Mouse (Mus musculus) liver, adult 2 months (tissue): ENCODE measurements around the gene Spcs2. TPM values are rescaled to one million over a fixed set of nuclear protein-coding genes. Genes with fewer than 3 reads are reported as not detected.

Source experiments
- DNase-seq: peaks from one replicate; pipeline ENCODE4 v3.0.0-alpha.2; 2011; ENCODE audit warnings: low read depth, low spot score; ENCODE audit errors: extremely low read depth
- H3K27ac ChIP-seq: fragments of 200-500 bp; replicated peaks from 2 replicates; pipeline ENCODE4 v1.5.1; 2012; ENCODE audit warnings: low read depth, mild to moderate bottlenecking, control low read depth, inconsistent platforms, low read length; ENCODE audit not compliant: insufficient read depth
- H3K27me3 ChIP-seq: fragments of 200-500 bp; 2 replicates; pipeline ENCODE4 v1.6.1; 2012; ENCODE audit warnings: mild to moderate bottlenecking, moderate library complexity, low read length, inconsistent platforms; ENCODE audit not compliant: control insufficient read depth, insufficient read depth
- H3K36me3 ChIP-seq: fragments of 200-500 bp; 2 replicates; pipeline ENCODE4 v1.6.1; 2012; ENCODE audit warnings: low read length, inconsistent platforms; ENCODE audit not compliant: control insufficient read depth, insufficient read depth
- H3K4me1 ChIP-seq: fragments of 200-500 bp; 2 replicates; pipeline ENCODE4 v1.6.1; 2011; ENCODE audit warnings: low read length; ENCODE audit not compliant: control insufficient read depth, insufficient read depth
- H3K4me3 ChIP-seq: fragments of 200-500 bp; 2 replicates; pipeline ENCODE4 v1.5.1; 2011; ENCODE audit warnings: low read depth, mild to moderate bottlenecking, control low read depth, low read length, moderate library complexity; ENCODE audit not compliant: insufficient read depth
- H3K79me2 ChIP-seq: fragments of 200-500 bp; 2 replicates; pipeline ENCODE4 v1.6.1; 2012; ENCODE audit warnings: inconsistent platforms, mild to moderate bottlenecking, low read length, moderate library complexity; ENCODE audit not compliant: control insufficient read depth, insufficient read depth
- H3K9ac ChIP-seq: fragments of 200-500 bp; 2 replicates; pipeline ENCODE4 v1.6.1; 2012; ENCODE audit warnings: low read depth, mild to moderate bottlenecking, control low read depth, inconsistent platforms, low read length
- CTCF ChIP-seq: fragments of 200-500 bp; IDR thresholded peaks from 2 replicates; pipeline ENCODE4 v1.5.1; 2011; ENCODE audit warnings: low read depth, low read length, control low read depth
- POLR2A ChIP-seq: fragments of 200-500 bp; IDR thresholded peaks from 2 replicates; pipeline ENCODE4 v1.6.1; 2011; ENCODE audit warnings: low read length, control low read depth; ENCODE audit not compliant: insufficient read depth; ENCODE audit errors: extremely low read depth
- WGBS: fragments of 180-500 bp; shearing (Covaris S2); methylation state at CpG from one replicate; pipeline ENCODE4 v1.1.7; 2018; 5-methylcytosine and 5-hydroxymethylcytosine counted together
- polyA plus RNA-seq: library from polyadenylated mRNA; depleted of rRNA; stranded (reverse); fragments of >200 nt; gene quantifications from 2 replicates; pipeline ENCODE4 v1.2.3, GENCODE M21; 2012
- total RNA-seq: library from RNA; depleted of rRNA; stranded (reverse); fragments of >200 nt; gene quantifications from 2 replicates; pipeline ENCODE4 v1.2.3, GENCODE M21; 2014

The Spcs2 gene
- total and polyA plus RNA-seq, 2 experiments: 30.4 to 82.3 TPM

GRCm38 (mm10) chr7:99803535-99803934, 59.7 kb downstream of the Spcs2 start:
- Histone ChIP-seq H3K27ac (no peak overlapping the region), H3K9ac (no peak overlapping the region), H3K4me3 (no peak overlapping the region)

DNA sequence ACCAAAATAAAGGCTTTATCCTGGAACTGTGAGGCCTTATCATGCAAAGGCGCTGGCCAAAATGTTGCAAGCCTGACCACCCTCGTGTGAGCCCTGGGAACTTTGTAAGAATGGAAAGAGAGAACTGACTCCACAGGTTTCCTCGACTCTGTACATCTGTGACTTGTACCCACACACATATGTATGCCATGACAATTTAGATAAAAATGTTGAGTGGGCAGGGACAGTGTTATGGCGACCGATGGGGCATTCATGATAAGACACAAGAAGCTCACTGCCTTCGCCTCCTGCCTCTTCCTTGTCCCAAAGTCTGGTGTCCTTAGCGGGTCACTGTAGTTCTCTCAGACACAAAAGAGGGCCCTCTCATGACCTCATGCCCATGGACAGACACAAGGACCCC, 64.1 kb downstream of the Spcs2 start:
- Histone ChIP-seq H3K36me3 (no peaks in the 10 kb centered on the region), H3K27ac (no peak overlapping the region), H3K4me3 (no peak overlapping the region), H3K4me1 (no peaks in the 10 kb centered on the region), H3K79me2 (no peaks in the 10 kb centered on the region), H3K9ac (no peak overlapping the region), H3K27me3 (no peaks in the 10 kb centered on the region)
- 81% methylated on average over 7 of the region's 7 CpGs for WGBS
- DNase-seq: no peak
- TF ChIP-seq CTCF (no peak), POLR2A (no peak)

More at GRCm38 (mm10) chr7:99803535-99803934, 59.7 kb downstream of the Spcs2 start:
- H3K27me3 ChIP-seq: no peaks in the 10 kb centered on the region
- peaks cover 2% of the 10 kb centered on the region for H3K4me1 ChIP-seq
- WGBS: 76% methylated on average over 8 of the region's 8 CpGs
- H3K79me2 ChIP-seq: no peaks in the 10 kb centered on the region
- no peak for TF ChIP-seq CTCF
- TF ChIP-seq POLR2A: no peak
- no peaks in the 10 kb centered on the region for H3K36me3 ChIP-seq
- DNase-seq: no peak

- H3K36me3 ChIP-seq: no peaks in the 10 kb centered on the region
- H3K79me2 ChIP-seq: no peaks in the 10 kb centered on the region
- H3K27ac ChIP-seq: no peak overlapping the region
- DNase-seq: peak; percentile 66
- H3K4me1 ChIP-seq: no peaks in the 10 kb centered on the region
- no peak overlapping the region for H3K4me3 ChIP-seq
- no peaks in the 10 kb centered on the region for H3K27me3 ChIP-seq
- WGBS: 37% methylated on average over 6 of the region's 6 CpGs
- TF ChIP-seq POLR2A: no peak
- peak; percentile 37; the same call in 1 of the 2 replicates for TF ChIP-seq CTCF
- H3K9ac ChIP-seq: no peak overlapping the region
Measured at GRCm38 (mm10) chr7:99797911-99798647, 65.2 kb downstream of the Spcs2 start.

GRCm38 (mm10) chr7:99797261-99797660, 66.0 kb downstream of the Spcs2 start:
- DNase-seq: no peak
- Histone ChIP-seq H3K27ac (no peak overlapping the region), H3K36me3 (no peaks in the 10 kb centered on the region), H3K9ac (no peak overlapping the region), H3K79me2 (no peaks in the 10 kb centered on the region), H3K4me3 (no peak overlapping the region), H3K4me1 (no peaks in the 10 kb centered on the region), H3K27me3 (no peaks in the 10 kb centered on the region)
- TF ChIP-seq CTCF (no peak), POLR2A (no peak)
- 79% methylated on average over 3 of the region's 3 CpGs for WGBS

- H3K27ac ChIP-seq: no peak overlapping the region
- DNase-seq: no peak
- TF ChIP-seq POLR2A (no peak), CTCF (no peak)
- no peak overlapping the region for H3K4me3 ChIP-seq
- no peaks in the 10 kb centered on the region for H3K4me1 ChIP-seq
- H3K27me3 ChIP-seq: no peaks in the 10 kb centered on the region
- no peak overlapping the region for H3K9ac ChIP-seq
- no peaks in the 10 kb centered on the region for H3K79me2 ChIP-seq
- H3K36me3 ChIP-seq: no peaks in the 10 kb centered on the region
- 86% methylated on average over 3 of the region's 3 CpGs for WGBS
Measured at GRCm38 (mm10) chr7:99796471-99796870, 66.8 kb downstream of the Spcs2 start.
